ENCODE assay signal across 13 mouse cellular contexts in genomic region chr2:73680425-73681027, GRCm38 (mm10).
DNase-seq lines count a peak whose midpoint lies in the region; ATAC-seq and TF ChIP-seq lines count a peak whose summit lies in the region.
"Had no signal": no experiment of that assay in that cellular context is flagged by ENCODE, and none has a peak within 500 bp of the region (broad histone marks: within the 10 kb centered on the region; RNA-seq: fewer than 3 reads in every experiment).

No protein-coding gene starts in this region.

- no peaks in the 10 kb centered on the region for H3K4me1 ChIP-seq in forebrain, postnatal 0 days (ENCODE audit: insufficient read depth)
- H3K4me1 ChIP-seq in forebrain, embryonic 13.5 days: peaks cover 6% of the 10 kb centered on the region; the same call in 1 of the 2 replicates
- no peaks in the 10 kb centered on the region for H3K4me1 ChIP-seq in midbrain, postnatal 0 days (ENCODE audit: insufficient read depth, low read length)
- H3K4me1 ChIP-seq in midbrain, embryonic 16.5 days (ENCODE audit: control insufficient read depth, insufficient read depth, low read length): no peaks in the 10 kb centered on the region
- H3K4me1 ChIP-seq: limb, embryonic 12.5 days had no signal

- ATAC-seq in forebrain, postnatal 0 days: peak; percentile 48
- ATAC-seq in forebrain, embryonic 13.5 days: no peak
- ATAC-seq in midbrain, postnatal 0 days (ENCODE audit: low FRiP score): no peak
- ATAC-seq in midbrain, embryonic 16.5 days: no peak

- H3K9ac ChIP-seq in forebrain, postnatal 0 days: no peak overlapping the region
- H3K9ac ChIP-seq in forebrain, embryonic 13.5 days: no peak overlapping the region
- H3K9ac ChIP-seq in midbrain, postnatal 0 days (replicated peaks; ENCODE audit: low read length, poor library complexity, severe bottlenecking): no peak overlapping the region
- no peak overlapping the region for H3K9ac ChIP-seq in midbrain, embryonic 16.5 days (ENCODE audit: low read depth, low read length)
- H3K9ac ChIP-seq: hindbrain, embryonic 14.5 days; limb, embryonic 12.5 days had no signal

- no peak for TF ChIP-seq CTCF in forebrain, postnatal 0 days (IDR thresholded peaks at IDR 0.05; ENCODE audit: low read depth)
- no peak for TF ChIP-seq CTCF in midbrain, postnatal 0 days (IDR thresholded peaks at IDR 0.05)

- H3K27me3 ChIP-seq in forebrain, postnatal 0 days (ENCODE audit: insufficient read depth, low read length): no peaks in the 10 kb centered on the region
- H3K27me3 ChIP-seq in forebrain, embryonic 13.5 days: no peaks in the 10 kb centered on the region
- no peaks in the 10 kb centered on the region for H3K27me3 ChIP-seq in midbrain, postnatal 0 days (ENCODE audit: insufficient read depth, low read length)
- no peaks in the 10 kb centered on the region for H3K27me3 ChIP-seq in midbrain, embryonic 16.5 days (ENCODE audit: control insufficient read depth, insufficient read depth, low read depth, low read length)
- H3K27me3 ChIP-seq: limb, embryonic 12.5 days had no signal

- H3K27ac ChIP-seq in forebrain, postnatal 0 days (ENCODE audit: low read depth, low read length): no peak overlapping the region
- H3K27ac ChIP-seq in forebrain, embryonic 13.5 days: no peak overlapping the region
- no peak overlapping the region for H3K27ac ChIP-seq in midbrain, postnatal 0 days (ENCODE audit: low read depth, low read length)
- H3K27ac ChIP-seq in midbrain, embryonic 16.5 days (ENCODE audit: low read length): no peak overlapping the region; the same call in 1 of the 2 replicates
- H3K27ac ChIP-seq: hindbrain, embryonic 14.5 days; limb, embryonic 12.5 days had no signal

- no peak overlapping the region for H3K4me3 ChIP-seq in forebrain, postnatal 0 days (ENCODE audit: low read depth, low read length)
- no peak overlapping the region for H3K4me3 ChIP-seq in forebrain, embryonic 13.5 days
- H3K4me3 ChIP-seq in midbrain, postnatal 0 days (ENCODE audit: low read depth, low read length): no peak overlapping the region
- no peak overlapping the region for H3K4me3 ChIP-seq in midbrain, embryonic 16.5 days (ENCODE audit: low read depth, low read length)
- H3K4me3 ChIP-seq: limb, embryonic 12.5 days; megakaryocyte, embryonic 14.5 days had no signal

- no peak overlapping the region for H3K4me2 ChIP-seq in forebrain, postnatal 0 days (ENCODE audit: low read depth)
- H3K4me2 ChIP-seq in forebrain, embryonic 13.5 days: no peak overlapping the region
- no peak overlapping the region for H3K4me2 ChIP-seq in midbrain, postnatal 0 days (ENCODE audit: low read depth, low read length, poor library complexity, severe bottlenecking)
- no peak overlapping the region for H3K4me2 ChIP-seq in midbrain, embryonic 16.5 days (ENCODE audit: low read length)
- H3K4me2 ChIP-seq: hindbrain, embryonic 14.5 days; limb, embryonic 12.5 days had no signal

- 26% methylated on average over 1 of the region's 1 CpGs for WGBS in forebrain, postnatal 0 days
- 73% methylated on average over 1 of the region's 1 CpGs for WGBS in forebrain, embryonic 13.5 days
- 72% methylated on average over 1 of the region's 1 CpGs for WGBS in midbrain, postnatal 0 days
- 73% methylated on average over 1 of the region's 1 CpGs for WGBS in midbrain, embryonic 16.5 days

- H3K36me3 ChIP-seq in forebrain, postnatal 0 days (ENCODE audit: insufficient read depth): peaks cover 3% of the 10 kb centered on the region; the same call in 1 of the 2 replicates
- no peaks in the 10 kb centered on the region for H3K36me3 ChIP-seq in forebrain, embryonic 13.5 days (ENCODE audit: poor library complexity, severe bottlenecking)
- H3K36me3 ChIP-seq in midbrain, postnatal 0 days (ENCODE audit: insufficient read depth, low read length): no peaks in the 10 kb centered on the region
- no peaks in the 10 kb centered on the region for H3K36me3 ChIP-seq in midbrain, embryonic 16.5 days (ENCODE audit: control insufficient read depth, insufficient read depth, low read length)

- peak; percentile 72 for DNase-seq in forebrain, postnatal 0 days
- peak; percentile 74 for DNase-seq in midbrain, postnatal 0 days (ENCODE audit: low spot score)
- peak; percentile 53 for DNase-seq in fibroblast of lung, adult 2 months (ENCODE audit: low read depth)
- peak; percentile 34 for DNase-seq in skeletal muscle tissue, adult 2 months (ENCODE audit: low read depth, low spot score)
- DNase-seq in thymus, postnatal 10 days (ENCODE audit: low spot score in 2 of 2): no peak
- no peak for DNase-seq in urinary bladder, postnatal 4 days (ENCODE audit: low spot score in 2 of 2)
- DNase-seq: kidney, postnatal 4 days; thymus, postnatal 14 days had no signal

- H3K9me3 ChIP-seq in forebrain, postnatal 0 days (ENCODE audit: low read length): no peaks in the 10 kb centered on the region
- H3K9me3 ChIP-seq in forebrain, embryonic 13.5 days (replicated peaks): no peaks in the 10 kb centered on the region
- no peaks in the 10 kb centered on the region for H3K9me3 ChIP-seq in midbrain, postnatal 0 days (ENCODE audit: low read length)
- H3K9me3 ChIP-seq in midbrain, embryonic 16.5 days (replicated peaks; ENCODE audit: control insufficient read depth, low read length, poor library complexity, severe bottlenecking): no peaks in the 10 kb centered on the region
- H3K9me3 ChIP-seq: limb, embryonic 12.5 days; megakaryocyte, embryonic 14.5 days had no signal

Comparison
In these comparisons a context has a peak if more than half of its experiments do, and no peak if none do; other contexts are left out.
1. DNase-seq: peak in forebrain, postnatal 0 days (single experiment), midbrain, postnatal 0 days (single experiment), fibroblast of lung, adult 2 months (single experiment) and skeletal muscle tissue, adult 2 months (single experiment); none in thymus, postnatal 10 days (0 of 2) and urinary bladder, postnatal 4 days (0 of 2).